Mouse (Mus musculus): Measurements from ENCODE around the gene Lhx5. TPM values are rescaled to one million over a fixed set of nuclear protein-coding genes. Genes with fewer than 3 reads are reported as not detected.

The Lhx5 gene
- polyA plus RNA-seq, 1 experiment from 2014 or later: 0.11 TPM

DNA sequence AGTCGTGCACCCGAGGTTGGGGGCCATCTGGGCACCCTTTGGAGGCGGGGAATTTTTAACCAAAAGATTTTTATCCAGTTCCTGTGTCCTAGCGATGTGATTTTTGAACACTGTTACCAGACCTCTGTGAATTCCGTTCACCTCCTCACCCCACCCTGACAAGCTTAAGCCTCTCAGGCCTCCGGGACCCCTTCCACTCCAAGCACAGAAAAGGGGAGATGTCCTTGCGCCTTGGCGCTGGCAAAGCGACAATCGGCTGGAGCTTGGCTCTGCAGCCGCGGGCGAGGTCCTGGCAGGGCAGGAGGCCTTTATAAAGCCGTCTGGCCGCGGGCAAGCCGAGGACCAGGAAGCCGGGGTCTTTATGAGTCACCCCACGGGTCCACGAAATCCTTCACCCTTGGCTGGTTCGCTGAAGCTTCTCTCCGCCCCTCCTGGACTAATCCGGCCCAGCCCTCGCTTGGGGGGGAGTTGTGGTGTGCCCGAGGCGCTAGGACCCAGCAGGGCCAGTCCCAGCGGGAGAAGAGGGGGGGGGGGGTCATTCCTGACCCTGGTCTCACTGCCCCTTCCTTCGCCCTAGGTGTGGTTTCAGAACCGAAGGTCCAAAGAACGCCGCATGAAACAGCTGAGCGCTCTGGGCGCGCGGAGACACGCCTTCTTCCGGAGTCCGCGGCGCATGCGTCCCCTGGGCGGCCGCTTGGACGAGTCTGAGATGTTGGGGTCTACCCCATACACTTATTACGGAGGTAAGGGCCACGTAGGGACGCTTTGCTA is 4.4 kb downstream of the Lhx5 start:
- H3K36me3 ChIP-seq (ENCODE audit: control insufficient read depth, insufficient read depth, low read length): no peaks in the 10 kb centered on the region
- ATAC-seq (replicated peaks; ENCODE audit: insufficient number of reproducible peaks, low FRiP score, low TSS enrichment): no peak

GRCm38 (mm10) chr5:120436885-120437495 is 5.5 kb downstream of the Lhx5 start:
- no peaks in the 10 kb centered on the region for H3K9me3 ChIP-seq (replicated peaks; ENCODE audit: control insufficient read depth, low read length)
- no peak for ATAC-seq (replicated peaks; ENCODE audit: insufficient number of reproducible peaks, low FRiP score, low TSS enrichment)
- H3K27me3 ChIP-seq (ENCODE audit: control insufficient read depth, insufficient read depth, low read length): peaks cover 84% of the 10 kb centered on the region
- H3K4me3 ChIP-seq (ENCODE audit: low read depth, low read length): no peak overlapping the region
- H3K9ac ChIP-seq (ENCODE audit: low read depth, low read length): no peak overlapping the region
- peaks cover 17% of the 10 kb centered on the region for H3K4me1 ChIP-seq (ENCODE audit: control insufficient read depth, insufficient read depth, low read length)
- 1% methylated on average over 18 of the region's 18 CpGs for WGBS (ENCODE audit: insufficient replicate concordance)
- no peaks in the 10 kb centered on the region for H3K36me3 ChIP-seq (ENCODE audit: control insufficient read depth, insufficient read depth, low read length)
- no peak overlapping the region for H3K4me2 ChIP-seq
- H3K27ac ChIP-seq (ENCODE audit: low read depth, low read length): no peak overlapping the region

More for the DNA sequence above, 4.4 kb downstream of the Lhx5 start:
- Histone ChIP-seq H3K27ac (ENCODE audit: low read depth, low read length) (no peak overlapping the region), H3K9me3 (replicated peaks; ENCODE audit: control insufficient read depth, low read length) (no peaks in the 10 kb centered on the region), H3K4me2 (peak overlapping the region; percentile 74), H3K9ac (ENCODE audit: low read depth, low read length) (no peak overlapping the region), H3K4me1 (ENCODE audit: control insufficient read depth, insufficient read depth, low read length) (peaks cover 17% of the 10 kb centered on the region), H3K27me3 (ENCODE audit: control insufficient read depth, insufficient read depth, low read length) (peaks cover 95% of the 10 kb centered on the region), H3K4me3 (ENCODE audit: low read depth, low read length) (peak overlapping the region; percentile 46)
- 1% methylated on average over 47 of the region's 47 CpGs for WGBS (ENCODE audit: insufficient replicate concordance)

DNA sequence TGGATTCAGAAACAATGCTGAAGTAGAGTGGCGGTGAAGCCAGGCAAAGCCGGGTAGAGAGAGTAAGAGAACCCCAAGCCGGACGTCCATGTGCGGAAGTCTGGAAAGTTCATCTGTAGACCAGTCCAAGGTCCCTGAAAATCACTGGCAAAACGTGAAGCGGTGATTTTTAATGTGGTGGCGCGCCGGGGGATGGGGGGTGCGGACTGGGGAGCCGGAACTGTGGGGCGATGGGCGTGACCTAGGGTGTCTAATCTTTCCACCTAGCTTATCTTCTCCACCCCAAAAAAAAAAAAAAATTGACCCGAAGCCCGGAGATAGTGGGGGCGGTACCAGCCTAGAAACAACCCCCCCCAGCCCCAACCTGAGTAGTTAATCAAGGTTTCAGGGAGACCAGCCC is 6.0 kb downstream of the Lhx5 start:
- 0 out of 2 replicates have a peak overlapping the region, but pooled peaks have one; percentile 26 for H3K4me3 ChIP-seq (ENCODE audit: low read depth, low read length)
- no peaks in the 10 kb centered on the region for H3K36me3 ChIP-seq (ENCODE audit: control insufficient read depth, insufficient read depth, low read length)
- peaks cover 17% of the 10 kb centered on the region for H3K4me1 ChIP-seq (ENCODE audit: control insufficient read depth, insufficient read depth, low read length)
- no peak for ATAC-seq (replicated peaks; ENCODE audit: insufficient number of reproducible peaks, low FRiP score, low TSS enrichment)
- peaks cover 79% of the 10 kb centered on the region for H3K27me3 ChIP-seq (ENCODE audit: control insufficient read depth, insufficient read depth, low read length)
- 2% methylated on average over 17 of the region's 17 CpGs for WGBS (ENCODE audit: insufficient replicate concordance)
- no peak overlapping the region for H3K4me2 ChIP-seq
- H3K27ac ChIP-seq (ENCODE audit: low read depth, low read length): no peak overlapping the region
- H3K9ac ChIP-seq (ENCODE audit: low read depth, low read length): no peak overlapping the region
- H3K9me3 ChIP-seq (replicated peaks; ENCODE audit: control insufficient read depth, low read length): no peaks in the 10 kb centered on the region

- H3K4me2 ChIP-seq: peak overlapping the region; percentile 41
- peak overlapping the region; percentile 26; the same call in 1 of the 2 replicates for H3K4me3 ChIP-seq (ENCODE audit: low read depth, low read length)
- H3K27me3 ChIP-seq (ENCODE audit: control insufficient read depth, insufficient read depth, low read length): peaks cover 76% of the 10 kb centered on the region
- peaks cover 17% of the 10 kb centered on the region for H3K4me1 ChIP-seq (ENCODE audit: control insufficient read depth, insufficient read depth, low read length)
- no peak for ATAC-seq (replicated peaks; ENCODE audit: insufficient number of reproducible peaks, low FRiP score, low TSS enrichment)
- H3K27ac ChIP-seq (ENCODE audit: low read depth, low read length): no peak overlapping the region
- H3K36me3 ChIP-seq (ENCODE audit: control insufficient read depth, insufficient read depth, low read length): no peaks in the 10 kb centered on the region
- H3K9me3 ChIP-seq (replicated peaks; ENCODE audit: control insufficient read depth, low read length): no peaks in the 10 kb centered on the region
- H3K9ac ChIP-seq (ENCODE audit: low read depth, low read length): no peak overlapping the region
- under 1% methylated on average over 33 of the region's 33 CpGs for WGBS (ENCODE audit: insufficient replicate concordance)
Observed at GRCm38 (mm10) chr5:120437986-120438385, 6.5 kb downstream of the Lhx5 start.

- no peak overlapping the region for H3K4me3 ChIP-seq (ENCODE audit: low read depth, low read length)
- H3K4me2 ChIP-seq: no peak overlapping the region
- WGBS (ENCODE audit: insufficient replicate concordance): under 1% methylated on average over 13 of the region's 13 CpGs
- peaks cover 73% of the 10 kb centered on the region for H3K27me3 ChIP-seq (ENCODE audit: control insufficient read depth, insufficient read depth, low read length)
- no peak overlapping the region for H3K27ac ChIP-seq (ENCODE audit: low read depth, low read length)
- no peak overlapping the region for H3K9ac ChIP-seq (ENCODE audit: low read depth, low read length)
- peaks cover 17% of the 10 kb centered on the region for H3K4me1 ChIP-seq (ENCODE audit: control insufficient read depth, insufficient read depth, low read length)
- no peak for ATAC-seq (replicated peaks; ENCODE audit: insufficient number of reproducible peaks, low FRiP score, low TSS enrichment)
- no peaks in the 10 kb centered on the region for H3K36me3 ChIP-seq (ENCODE audit: control insufficient read depth, insufficient read depth, low read length)
- H3K9me3 ChIP-seq (replicated peaks; ENCODE audit: control insufficient read depth, low read length): no peaks in the 10 kb centered on the region
Observed at GRCm38 (mm10) chr5:120438469-120438868, 7.0 kb downstream of the Lhx5 start.

DNA sequence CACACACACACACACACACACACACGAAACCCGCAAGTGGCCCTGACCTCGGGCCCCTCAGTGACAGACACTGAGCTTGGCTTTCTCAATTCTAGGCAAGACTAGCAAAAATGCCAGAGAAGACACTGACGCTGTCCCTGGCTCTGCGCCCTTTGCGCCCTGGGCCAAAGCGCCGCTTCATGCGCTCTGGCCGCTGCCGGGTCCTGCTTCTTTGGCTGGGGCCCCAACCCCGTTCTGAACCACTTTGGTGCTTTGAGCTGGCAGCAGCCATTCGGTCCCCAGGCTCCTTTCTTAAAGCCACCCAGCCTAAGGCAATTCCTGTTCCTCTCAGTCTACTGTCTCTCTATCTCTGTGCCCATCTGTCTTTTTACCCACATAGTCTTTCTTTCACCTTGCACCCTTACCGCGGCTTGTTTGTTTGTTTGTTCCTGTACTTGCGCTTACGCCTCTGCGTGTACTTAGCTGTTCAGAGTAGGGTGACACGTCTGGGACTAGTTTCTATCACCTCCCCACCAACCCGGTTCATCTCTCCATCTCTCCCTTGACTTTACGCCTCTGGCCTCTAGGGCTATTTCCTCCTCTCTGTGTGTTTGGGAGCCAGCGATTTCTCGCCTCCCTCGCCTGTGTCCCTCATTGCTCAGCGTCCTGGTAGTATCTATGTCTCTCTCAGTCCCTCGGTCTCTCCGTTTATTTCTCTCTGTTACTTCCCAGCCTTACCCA is 7.7 kb downstream of the Lhx5 start:
- Histone ChIP-seq H3K9me3 (replicated peaks; ENCODE audit: control insufficient read depth, low read length) (no peaks in the 10 kb centered on the region), H3K4me2 (no peak overlapping the region), H3K36me3 (ENCODE audit: control insufficient read depth, insufficient read depth, low read length) (no peaks in the 10 kb centered on the region), H3K9ac (ENCODE audit: low read depth, low read length) (no peak overlapping the region), H3K4me3 (ENCODE audit: low read depth, low read length) (no peak overlapping the region; the same call in 1 of the 2 replicates), H3K27me3 (ENCODE audit: control insufficient read depth, insufficient read depth, low read length) (peaks cover 68% of the 10 kb centered on the region), H3K27ac (ENCODE audit: low read depth, low read length) (no peak overlapping the region), H3K4me1 (ENCODE audit: control insufficient read depth, insufficient read depth, low read length) (peaks cover 17% of the 10 kb centered on the region)
- no peak for ATAC-seq (replicated peaks; ENCODE audit: insufficient number of reproducible peaks, low FRiP score, low TSS enrichment)
- 2% methylated on average over 27 of the region's 27 CpGs for WGBS (ENCODE audit: insufficient replicate concordance)

DNA sequence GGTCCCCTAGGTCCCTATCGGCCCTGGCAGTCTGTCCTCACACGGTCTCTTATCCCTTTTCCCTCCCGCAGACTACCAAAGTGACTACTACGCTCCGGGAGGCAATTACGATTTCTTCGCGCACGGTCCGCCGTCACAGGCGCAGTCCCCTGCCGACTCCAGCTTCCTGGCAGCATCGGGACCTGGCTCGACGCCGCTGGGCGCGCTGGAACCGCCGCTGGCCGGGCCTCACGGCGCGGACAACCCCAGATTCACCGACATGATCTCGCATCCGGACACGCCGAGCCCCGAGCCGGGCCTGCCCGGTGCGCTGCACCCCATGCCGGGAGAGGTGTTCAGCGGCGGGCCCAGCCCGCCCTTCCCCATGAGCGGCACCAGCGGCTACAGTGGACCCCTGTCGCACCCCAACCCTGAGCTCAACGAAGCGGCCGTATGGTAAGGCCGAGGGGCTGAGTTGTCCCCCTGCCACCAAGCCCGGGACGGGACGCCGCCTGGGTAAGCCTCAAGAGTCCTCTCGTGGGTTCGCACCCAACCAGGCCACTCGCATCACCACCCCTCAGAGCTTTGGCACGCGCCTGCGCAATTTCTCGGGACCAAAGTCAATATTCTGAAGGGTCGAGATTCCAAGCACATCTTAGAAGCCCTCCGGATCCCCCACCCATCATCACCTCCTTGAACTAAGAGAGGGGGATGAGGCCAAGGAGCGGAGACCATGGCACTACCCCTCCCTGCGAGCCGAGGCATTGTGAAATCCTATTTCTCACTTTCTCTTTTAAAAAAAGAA is 8.6 kb downstream of the Lhx5 start:
- under 1% methylated on average over 59 of the region's 61 CpGs for WGBS (ENCODE audit: insufficient replicate concordance)
- H3K36me3 ChIP-seq (ENCODE audit: control insufficient read depth, insufficient read depth, low read length): no peaks in the 10 kb centered on the region
- H3K4me3 ChIP-seq (ENCODE audit: low read depth, low read length): peak overlapping the region; percentile 37
- no peak overlapping the region for H3K27ac ChIP-seq (ENCODE audit: low read depth, low read length)
- no peak for ATAC-seq (replicated peaks; ENCODE audit: insufficient number of reproducible peaks, low FRiP score, low TSS enrichment)
- no peak overlapping the region for H3K9ac ChIP-seq (ENCODE audit: low read depth, low read length)
- peaks cover 17% of the 10 kb centered on the region for H3K4me1 ChIP-seq (ENCODE audit: control insufficient read depth, insufficient read depth, low read length)
- H3K9me3 ChIP-seq (replicated peaks; ENCODE audit: control insufficient read depth, low read length): no peaks in the 10 kb centered on the region
- H3K4me2 ChIP-seq: peak overlapping the region; percentile 59
- peaks cover 64% of the 10 kb centered on the region for H3K27me3 ChIP-seq (ENCODE audit: control insufficient read depth, insufficient read depth, low read length)

- H3K4me1 ChIP-seq (ENCODE audit: control insufficient read depth, insufficient read depth, low read length): peaks cover 14% of the 10 kb centered on the region
- H3K9me3 ChIP-seq (replicated peaks; ENCODE audit: control insufficient read depth, low read length): no peaks in the 10 kb centered on the region
- peak overlapping the region; percentile 37 for H3K4me3 ChIP-seq (ENCODE audit: low read depth, low read length)
- H3K9ac ChIP-seq (ENCODE audit: low read depth, low read length): no peak overlapping the region
- H3K27ac ChIP-seq (ENCODE audit: low read depth, low read length): no peak overlapping the region
- H3K36me3 ChIP-seq (ENCODE audit: control insufficient read depth, insufficient read depth, low read length): no peaks in the 10 kb centered on the region
- ATAC-seq (replicated peaks; ENCODE audit: insufficient number of reproducible peaks, low FRiP score, low TSS enrichment): no peak
- WGBS (ENCODE audit: insufficient replicate concordance): 5% methylated on average over 14 of the region's 14 CpGs
- peaks cover 62% of the 10 kb centered on the region for H3K27me3 ChIP-seq (ENCODE audit: control insufficient read depth, insufficient read depth, low read length)
- H3K4me2 ChIP-seq: peak overlapping the region; percentile 59
Observed at GRCm38 (mm10) chr5:120440733-120441132, 9.2 kb downstream of the Lhx5 start.

Data from heart, embryonic 11.5 days (tissue).